Mouse (Mus musculus): ENCODE data around the gene Lrrfip1. TPM values are rescaled to one million over a fixed set of nuclear protein-coding genes. Genes with fewer than 3 reads are reported as not detected.

Gene Lrrfip1
- polyA plus RNA-seq, 1 experiment from 2014 or later, result 43.3 TPM

DNA sequence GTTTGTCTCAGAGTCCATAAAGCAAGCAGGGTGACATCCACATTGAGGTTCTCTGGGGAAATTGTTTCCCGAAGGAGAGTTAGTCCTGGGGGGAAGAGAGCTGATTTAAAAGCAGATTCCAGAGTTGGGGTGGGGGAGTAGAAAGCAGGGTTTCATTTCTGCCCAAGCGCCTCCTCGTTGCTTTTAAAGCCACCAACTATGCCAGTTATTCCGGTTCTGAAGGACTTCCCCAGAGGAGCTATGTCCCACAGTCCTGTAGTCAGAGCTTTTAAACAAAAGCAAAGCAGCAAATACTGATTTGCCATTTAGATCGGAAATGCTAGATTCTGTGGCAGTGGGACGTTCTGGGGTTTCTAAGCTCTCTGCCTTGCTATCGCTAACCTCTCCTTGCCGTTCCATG lies 79.4 kb downstream of the Lrrfip1 start:
- 84% methylated on average over 8 of the region's 8 CpGs for WGBS
- H3K4me2 ChIP-seq (ENCODE audit: low read length), result no peak overlapping the region
- no peak overlapping the region for H3K4me3 ChIP-seq (ENCODE audit: low read length)
- H3K27me3 ChIP-seq (replicated peaks; ENCODE audit: control insufficient read depth, insufficient read depth, low read length), result no peaks in the 10 kb centered on the region
- no peak for ATAC-seq
- H3K9ac ChIP-seq (ENCODE audit: low read depth, low read length), result no peak overlapping the region
- H3K27ac ChIP-seq (ENCODE audit: low read depth, low read length), result no peak overlapping the region
- H3K36me3 ChIP-seq (ENCODE audit: control insufficient read depth, insufficient read depth, low read length), result no peaks in the 10 kb centered on the region
- H3K4me1 ChIP-seq (ENCODE audit: control insufficient read depth, insufficient read depth, low read depth, low read length), result no peaks in the 10 kb centered on the region
- H3K9me3 ChIP-seq (ENCODE audit: control insufficient read depth, low read length), result no peaks in the 10 kb centered on the region

DNA sequence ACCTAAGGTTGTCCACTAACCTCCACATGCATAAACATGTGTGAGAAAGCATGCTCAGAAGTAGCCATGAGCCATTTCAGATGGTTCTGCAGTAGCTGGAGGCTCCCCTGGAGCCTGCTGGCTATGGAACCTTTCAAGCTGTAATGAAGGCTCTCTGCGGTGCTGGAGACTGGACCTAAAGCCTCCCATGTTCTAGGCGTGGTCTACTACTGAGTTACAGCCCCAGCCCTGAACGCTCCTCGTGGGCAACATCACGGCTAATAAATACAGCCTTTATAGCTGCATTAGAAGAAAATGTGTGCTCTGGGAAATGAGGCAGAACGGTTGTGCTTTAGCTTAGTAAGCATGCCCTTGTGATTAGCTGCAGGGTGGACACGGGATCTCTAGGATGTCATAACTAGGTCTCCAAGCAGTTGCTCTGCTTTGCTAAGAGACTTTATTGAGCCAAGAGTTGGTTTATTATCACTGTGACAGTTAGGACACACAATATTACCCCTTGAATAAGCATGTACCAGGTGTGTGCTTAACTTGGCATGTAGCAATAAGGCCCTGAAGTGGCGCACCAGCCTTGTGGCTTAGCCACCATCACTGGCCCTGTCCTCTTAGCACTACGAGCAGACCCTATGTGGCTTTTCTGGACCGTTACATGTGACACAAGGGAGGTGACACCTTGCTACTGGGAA lies 81.3 kb downstream of the Lrrfip1 start:
- 78% methylated on average over 10 of the region's 10 CpGs for WGBS
- ATAC-seq, result 0 out of 2 replicates have a peak, but pooled peaks have one; percentile 34

DNA sequence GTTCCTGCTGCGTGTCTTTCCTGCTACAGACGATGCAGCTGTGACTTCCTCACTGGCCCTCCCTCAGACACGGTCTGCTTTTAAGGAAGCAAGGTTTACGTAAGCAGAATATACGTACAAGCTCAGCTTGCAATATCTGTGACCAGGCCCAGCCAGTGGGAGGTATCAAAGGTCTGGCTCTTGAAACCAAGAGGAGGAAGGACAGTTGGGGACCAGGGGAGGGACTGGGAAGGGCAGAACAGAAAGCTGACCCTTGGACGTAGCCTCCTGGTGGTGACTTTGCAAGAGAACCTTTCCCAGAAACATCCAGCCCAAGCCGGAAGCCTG lies 81.8 kb downstream of the Lrrfip1 start:
- ATAC-seq, result no peak
- Histone ChIP-seq H3K27ac (ENCODE audit: low read depth, low read length) (no peak overlapping the region), H3K9ac (ENCODE audit: low read depth, low read length) (no peak overlapping the region), H3K9me3 (ENCODE audit: control insufficient read depth, low read length) (no peaks in the 10 kb centered on the region), H3K4me3 (ENCODE audit: low read length) (no peak overlapping the region), H3K27me3 (replicated peaks; ENCODE audit: control insufficient read depth, insufficient read depth, low read length) (no peaks in the 10 kb centered on the region), H3K4me1 (ENCODE audit: control insufficient read depth, insufficient read depth, low read depth, low read length) (no peaks in the 10 kb centered on the region), H3K36me3 (ENCODE audit: control insufficient read depth, insufficient read depth, low read length) (no peaks in the 10 kb centered on the region), H3K4me2 (ENCODE audit: low read length) (no peak overlapping the region)
- 84% methylated on average over 7 of the region's 7 CpGs for WGBS

More for the DNA sequence above, 81.3 kb downstream of the Lrrfip1 start:
- Histone ChIP-seq H3K9me3 (ENCODE audit: control insufficient read depth, low read length) (no peaks in the 10 kb centered on the region), H3K27ac (ENCODE audit: low read depth, low read length) (no peak overlapping the region), H3K27me3 (replicated peaks; ENCODE audit: control insufficient read depth, insufficient read depth, low read length) (no peaks in the 10 kb centered on the region), H3K4me2 (ENCODE audit: low read length) (no peak overlapping the region), H3K4me1 (ENCODE audit: control insufficient read depth, insufficient read depth, low read depth, low read length) (no peaks in the 10 kb centered on the region), H3K36me3 (ENCODE audit: control insufficient read depth, insufficient read depth, low read length) (no peaks in the 10 kb centered on the region), H3K4me3 (ENCODE audit: low read length) (no peak overlapping the region), H3K9ac (ENCODE audit: low read depth, low read length) (no peak overlapping the region)

DNA sequence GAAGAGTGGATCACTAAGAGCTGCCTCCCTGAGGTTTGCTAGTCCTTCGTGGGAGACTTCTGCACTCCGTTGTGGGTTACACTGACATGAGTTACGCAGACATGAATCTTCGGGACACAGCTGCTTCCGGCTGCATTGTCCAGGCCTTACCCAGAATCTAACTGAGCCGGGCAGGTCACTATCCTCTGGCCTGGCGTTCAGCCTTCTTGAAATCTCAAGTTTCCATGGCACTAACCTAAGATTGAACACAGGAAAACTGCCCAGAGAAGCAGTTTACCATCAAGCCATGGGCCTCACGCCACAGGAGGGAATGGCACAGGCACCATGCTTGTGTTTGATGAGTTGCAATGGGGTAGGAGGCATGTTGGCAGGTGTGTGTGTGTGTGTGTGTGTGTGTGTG lies 85.8 kb downstream of the Lrrfip1 start:
- Histone ChIP-seq H3K4me3 (ENCODE audit: low read length) (no peak overlapping the region), H3K27ac (ENCODE audit: low read depth, low read length) (no peak overlapping the region), H3K9me3 (ENCODE audit: control insufficient read depth, low read length) (no peaks in the 10 kb centered on the region), H3K4me1 (ENCODE audit: control insufficient read depth, insufficient read depth, low read depth, low read length) (no peaks in the 10 kb centered on the region), H3K4me2 (ENCODE audit: low read length) (no peak overlapping the region), H3K27me3 (replicated peaks; ENCODE audit: control insufficient read depth, insufficient read depth, low read length) (no peaks in the 10 kb centered on the region), H3K9ac (ENCODE audit: low read depth, low read length) (no peak overlapping the region), H3K36me3 (ENCODE audit: control insufficient read depth, insufficient read depth, low read length) (no peaks in the 10 kb centered on the region)
- ATAC-seq, result no peak
- 94% methylated on average over 8 of the region's 8 CpGs for whole genome bisulfite sequencing

DNA sequence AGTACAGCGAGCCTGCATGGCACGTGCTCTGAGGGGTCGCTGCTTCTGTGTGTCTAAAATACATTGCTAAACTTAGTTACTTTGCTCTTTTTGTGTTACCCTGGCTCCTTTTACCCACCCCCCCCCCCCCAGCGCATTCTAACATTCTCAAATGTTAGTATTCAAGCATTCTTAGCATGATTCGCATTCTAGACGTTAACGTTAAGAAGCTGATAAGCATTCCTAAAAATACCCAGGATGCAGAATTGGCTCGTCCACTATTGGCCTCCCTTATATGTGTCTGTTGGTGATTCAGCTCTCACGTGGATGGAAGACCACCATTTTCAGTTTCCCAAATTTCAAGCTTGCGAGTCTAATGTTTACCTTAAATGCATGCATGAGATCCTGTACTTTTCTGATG lies 86.5 kb downstream of the Lrrfip1 start:
- Histone ChIP-seq H3K27me3 (replicated peaks; ENCODE audit: control insufficient read depth, insufficient read depth, low read length) (no peaks in the 10 kb centered on the region), H3K4me1 (ENCODE audit: control insufficient read depth, insufficient read depth, low read depth, low read length) (no peaks in the 10 kb centered on the region), H3K9me3 (ENCODE audit: control insufficient read depth, low read length) (no peaks in the 10 kb centered on the region), H3K4me2 (ENCODE audit: low read length) (no peak overlapping the region), H3K9ac (ENCODE audit: low read depth, low read length) (no peak overlapping the region), H3K27ac (ENCODE audit: low read depth, low read length) (no peak overlapping the region), H3K36me3 (ENCODE audit: control insufficient read depth, insufficient read depth, low read length) (no peaks in the 10 kb centered on the region), H3K4me3 (ENCODE audit: low read length) (no peak overlapping the region)
- 81% methylated on average over 10 of the region's 10 CpGs for WGBS
- ATAC-seq, result no peak

DNA sequence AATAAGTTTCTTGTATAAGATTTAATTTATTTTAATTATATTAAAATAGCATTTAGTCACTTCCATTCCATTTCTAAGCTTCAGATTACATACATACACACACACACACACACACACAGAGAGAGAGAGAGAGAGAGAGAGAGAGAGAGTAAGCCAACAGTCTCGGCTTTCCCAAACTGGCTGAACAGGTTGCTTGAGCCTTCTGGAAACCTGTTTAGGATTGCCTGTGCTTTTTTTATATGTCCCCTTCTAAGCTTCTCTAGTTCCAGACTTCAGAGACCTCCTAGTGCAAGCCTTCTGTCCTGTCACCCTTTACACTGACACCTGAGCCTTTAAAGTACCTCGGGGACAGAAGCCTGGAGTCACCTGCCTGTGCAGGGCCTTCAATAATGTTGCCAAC lies 87.1 kb downstream of the Lrrfip1 start:
- WGBS, result 75% methylated on average over 2 of the region's 2 CpGs
- Histone ChIP-seq H3K9me3 (ENCODE audit: control insufficient read depth, low read length) (no peaks in the 10 kb centered on the region), H3K27me3 (replicated peaks; ENCODE audit: control insufficient read depth, insufficient read depth, low read length) (no peaks in the 10 kb centered on the region), H3K9ac (ENCODE audit: low read depth, low read length) (no peak overlapping the region), H3K27ac (ENCODE audit: low read depth, low read length) (no peak overlapping the region), H3K4me1 (ENCODE audit: control insufficient read depth, insufficient read depth, low read depth, low read length) (no peaks in the 10 kb centered on the region), H3K4me3 (ENCODE audit: low read length) (no peak overlapping the region), H3K4me2 (ENCODE audit: low read length) (no peak overlapping the region), H3K36me3 (ENCODE audit: control insufficient read depth, insufficient read depth, low read length) (no peaks in the 10 kb centered on the region)
- ATAC-seq, result no peak

DNA sequence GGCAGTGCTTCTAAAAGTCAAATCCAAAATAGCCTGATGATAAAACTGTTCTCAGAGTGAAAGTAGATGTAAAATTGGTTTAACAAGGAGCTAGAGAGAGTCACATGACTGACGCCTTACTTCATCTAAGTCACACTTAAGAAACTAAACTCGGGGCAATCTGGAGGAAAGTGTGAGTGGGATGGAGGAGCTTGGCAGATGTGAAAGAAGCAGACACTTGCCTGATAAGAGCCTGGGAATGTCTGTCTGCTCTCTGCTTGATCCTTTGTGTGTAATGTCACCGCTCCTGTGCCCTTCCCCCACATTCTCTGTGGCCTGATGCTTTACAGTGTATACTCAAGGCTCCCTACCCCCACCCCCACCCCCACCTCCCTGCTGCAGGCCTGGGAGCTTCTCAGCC lies 87.8 kb downstream of the Lrrfip1 start:
- Histone ChIP-seq H3K9ac (ENCODE audit: low read depth, low read length) (no peak overlapping the region), H3K27ac (ENCODE audit: low read depth, low read length) (no peak overlapping the region), H3K4me2 (ENCODE audit: low read length) (no peak overlapping the region), H3K4me3 (ENCODE audit: low read length) (no peak overlapping the region), H3K36me3 (ENCODE audit: control insufficient read depth, insufficient read depth, low read length) (no peaks in the 10 kb centered on the region), H3K9me3 (ENCODE audit: control insufficient read depth, low read length) (no peaks in the 10 kb centered on the region), H3K27me3 (replicated peaks; ENCODE audit: control insufficient read depth, insufficient read depth, low read length) (no peaks in the 10 kb centered on the region), H3K4me1 (ENCODE audit: control insufficient read depth, insufficient read depth, low read depth, low read length) (no peaks in the 10 kb centered on the region)
- 44% methylated on average over 3 of the region's 3 CpGs for WGBS
- no peak for ATAC-seq

DNA sequence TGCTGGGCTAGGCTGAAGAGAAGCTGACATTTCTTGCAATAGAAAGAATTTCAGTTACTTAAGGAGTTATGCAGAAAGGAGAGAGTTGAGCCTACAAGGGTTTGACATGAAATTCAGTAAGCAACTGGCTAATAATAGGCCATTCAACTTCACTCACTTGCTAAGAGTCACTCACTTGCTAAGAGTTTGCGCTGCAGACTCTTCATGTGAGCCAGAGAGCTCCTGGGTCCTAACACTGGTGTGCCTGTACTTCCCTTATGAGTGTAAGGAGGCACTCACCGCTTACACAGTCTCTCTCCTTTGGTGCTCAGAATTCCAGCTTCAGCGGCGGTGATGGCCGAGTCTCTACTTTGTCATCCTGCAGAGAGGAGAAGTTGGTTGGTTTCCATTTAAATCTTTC lies 88.2 kb downstream of the Lrrfip1 start:
- ATAC-seq, result no peak
- no peaks in the 10 kb centered on the region for H3K9me3 ChIP-seq (ENCODE audit: control insufficient read depth, low read length)
- H3K4me3 ChIP-seq (ENCODE audit: low read length), result no peak overlapping the region
- no peaks in the 10 kb centered on the region for H3K27me3 ChIP-seq (replicated peaks; ENCODE audit: control insufficient read depth, insufficient read depth, low read length)
- no peak overlapping the region for H3K27ac ChIP-seq (ENCODE audit: low read depth, low read length)
- H3K4me1 ChIP-seq (ENCODE audit: control insufficient read depth, insufficient read depth, low read depth, low read length), result no peaks in the 10 kb centered on the region
- H3K36me3 ChIP-seq (ENCODE audit: control insufficient read depth, insufficient read depth, low read length), result no peaks in the 10 kb centered on the region
- no peak overlapping the region for H3K4me2 ChIP-seq (ENCODE audit: low read length)
- WGBS, result 85% methylated on average over 5 of the region's 5 CpGs
- H3K9ac ChIP-seq (ENCODE audit: low read depth, low read length), result no peak overlapping the region

DNA sequence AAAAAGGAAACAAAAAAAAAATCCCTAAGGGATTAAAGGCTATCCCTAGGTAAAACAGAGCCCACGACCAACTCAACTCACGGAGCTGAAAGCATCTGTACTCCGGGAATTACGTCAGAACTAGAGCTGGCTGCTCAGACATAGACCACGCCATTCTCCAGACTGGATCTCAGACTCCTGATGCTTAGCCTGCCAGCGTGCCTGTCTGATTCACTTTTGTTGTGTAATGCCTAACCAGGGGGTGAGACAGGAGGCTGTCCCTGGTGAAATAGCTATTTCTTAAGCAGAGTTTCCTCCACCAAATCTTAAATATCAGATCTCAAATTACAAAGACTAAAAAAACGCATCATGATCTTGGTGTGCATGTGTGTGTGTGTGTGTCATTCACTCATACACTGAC lies 89.5 kb downstream of the Lrrfip1 start:
- H3K27ac ChIP-seq (ENCODE audit: low read depth, low read length), result no peak overlapping the region
- 89% methylated on average over 7 of the region's 7 CpGs for WGBS
- H3K4me1 ChIP-seq (ENCODE audit: control insufficient read depth, insufficient read depth, low read depth, low read length), result no peaks in the 10 kb centered on the region
- no peak overlapping the region for H3K9ac ChIP-seq (ENCODE audit: low read depth, low read length)
- no peaks in the 10 kb centered on the region for H3K27me3 ChIP-seq (replicated peaks; ENCODE audit: control insufficient read depth, insufficient read depth, low read length)
- H3K4me2 ChIP-seq (ENCODE audit: low read length), result no peak overlapping the region
- no peak overlapping the region for H3K4me3 ChIP-seq (ENCODE audit: low read length)
- H3K36me3 ChIP-seq (ENCODE audit: control insufficient read depth, insufficient read depth, low read length), result no peaks in the 10 kb centered on the region
- ATAC-seq, result no peak
- no peaks in the 10 kb centered on the region for H3K9me3 ChIP-seq (ENCODE audit: control insufficient read depth, low read length)

DNA sequence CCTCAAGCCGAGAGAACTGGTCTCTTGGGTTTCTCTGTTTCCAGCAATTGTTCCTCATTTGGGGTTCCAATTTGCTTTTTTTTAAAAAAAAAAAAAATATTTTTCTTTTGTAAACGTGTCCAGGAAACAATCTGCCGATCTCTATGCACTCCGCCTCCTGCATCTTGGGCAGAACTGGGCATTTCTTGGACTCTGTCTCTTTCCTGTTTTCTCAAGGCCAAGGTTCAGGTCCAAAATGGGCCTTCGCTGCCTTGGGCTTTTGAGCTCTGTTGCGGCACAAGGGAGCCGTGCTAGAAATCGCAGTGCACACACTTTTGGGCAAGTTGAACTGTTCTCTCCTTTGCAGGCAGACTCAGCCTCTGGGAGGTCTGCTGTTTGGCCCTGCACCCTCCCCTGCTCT lies 90.4 kb downstream of the Lrrfip1 start:
- H3K4me3 ChIP-seq (ENCODE audit: low read length), result no peak overlapping the region
- H3K27ac ChIP-seq (ENCODE audit: low read depth, low read length), result no peak overlapping the region
- no peak for ATAC-seq
- WGBS, result 81% methylated on average over 8 of the region's 8 CpGs
- H3K36me3 ChIP-seq (ENCODE audit: control insufficient read depth, insufficient read depth, low read length), result no peaks in the 10 kb centered on the region
- H3K4me1 ChIP-seq (ENCODE audit: control insufficient read depth, insufficient read depth, low read depth, low read length), result no peaks in the 10 kb centered on the region
- H3K4me2 ChIP-seq (ENCODE audit: low read length), result no peak overlapping the region
- H3K9me3 ChIP-seq (ENCODE audit: control insufficient read depth, low read length), result no peaks in the 10 kb centered on the region
- no peak overlapping the region for H3K9ac ChIP-seq (ENCODE audit: low read depth, low read length)
- H3K27me3 ChIP-seq (replicated peaks; ENCODE audit: control insufficient read depth, insufficient read depth, low read length), result no peaks in the 10 kb centered on the region
